Mouse (Mus musculus) C2C12 (cell line): Measurements from ENCODE around the gene Antxr1.

Experiments used
- CEBPB ChIP-seq: IDR thresholded peaks from one replicate; pipeline ENCODE4 v1.6.1; 2011; ENCODE audit warnings: low read depth, mild to moderate bottlenecking, control low read depth, moderate library complexity
- CTCF ChIP-seq: IDR thresholded peaks from one replicate; pipeline ENCODE4 v1.5.1; 2011; ENCODE audit not compliant: control insufficient read depth, insufficient read depth, insufficient read length
- MAX ChIP-seq: IDR thresholded peaks from one replicate; pipeline ENCODE4 v1.6.1; 2011; ENCODE audit warnings: mild to moderate bottlenecking, control low read depth
- MYOD1 ChIP-seq: IDR thresholded peaks from one replicate; pipeline ENCODE4 v1.6.1; 2011; ENCODE audit warnings: low read depth; ENCODE audit not compliant: control insufficient read depth, insufficient read length
- MYOG ChIP-seq: IDR thresholded peaks from one replicate; pipeline ENCODE4 v1.6.1; 2011; ENCODE audit not compliant: control insufficient read depth, insufficient read length; ENCODE audit errors: extremely low read depth
- USF1 ChIP-seq: IDR thresholded peaks from one replicate; pipeline ENCODE4 v1.6.1; 2011; ENCODE audit warnings: low read depth, mild to moderate bottlenecking, control low read depth, moderate library complexity

- TF ChIP-seq MYOG (no peak), CTCF (no peak), MAX (no peak), USF1 (peak; percentile 62), MYOD1 (no peak), CEBPB (no peak)
Observed at GRCm38 (mm10) chr6:87104123-87104796, 231.4 kb downstream of the Antxr1 start, which contains the start of gene D6Ertd527e.
